Mouse (Mus musculus) limb, embryonic 14.5 days (tissue): Measurements from ENCODE around the gene Rbm34. TPM values are rescaled to one million over a fixed set of nuclear protein-coding genes. Genes with fewer than 3 reads are reported as not detected.

ENCODE experiments used
- ATAC-seq: fragments of 200-750 bp; cut with Nextera tagmentation; 2 replicates; pipeline ENCODE4 v1.8.0; 2017; ENCODE audit warnings: low read depth, moderate number of reproducible peaks, moderate TSS enrichment; ENCODE audit not compliant: low FRiP score
- DNase-seq: peaks from one replicate; pipeline ENCODE4 v3.0.0-alpha.2; 2015; ENCODE audit warnings: low spot score
- H3K27ac ChIP-seq: fragments of 300-500 bp; sonication (generic); replicated peaks from 2 replicates; pipeline ENCODE4 v1.5.1; 2014; ENCODE audit warnings: low read depth, mild to moderate bottlenecking, low read length, moderate library complexity, mixed read lengths
- H3K27me3 ChIP-seq: fragments of 300-500 bp; sonication (generic); 2 replicates; pipeline ENCODE4 v1.6.1; 2014; ENCODE audit warnings: low read length, mixed read lengths; ENCODE audit not compliant: control insufficient read depth, insufficient read depth
- H3K36me3 ChIP-seq: fragments of 300-500 bp; sonication (generic); 2 replicates; pipeline ENCODE4 v1.6.1; 2014; ENCODE audit warnings: mild to moderate bottlenecking, low read length, moderate library complexity, mixed read lengths; ENCODE audit not compliant: control insufficient read depth, insufficient read depth
- H3K4me1 ChIP-seq: fragments of 300-500 bp; sonication (generic); 2 replicates; pipeline ENCODE4 v1.6.1; 2014; ENCODE audit warnings: antibody characterized with exemption, low read length, mixed read lengths; ENCODE audit not compliant: control insufficient read depth, insufficient read depth
- H3K4me2 ChIP-seq: fragments of 300-500 bp; sonication (generic); replicated peaks from 2 replicates; pipeline ENCODE4 v1.6.1; 2014; ENCODE audit warnings: low read depth, mild to moderate bottlenecking, low read length, moderate library complexity; ENCODE audit not compliant: severe bottlenecking
- H3K4me3 ChIP-seq: fragments of 300-500 bp; sonication (generic); replicated peaks from 2 replicates; pipeline ENCODE4 v1.5.1; 2014; ENCODE audit warnings: low read length
- H3K9ac ChIP-seq: fragments of 300-500 bp; sonication (generic); 2 replicates; pipeline ENCODE4 v1.6.1; 2014; ENCODE audit warnings: mild to moderate bottlenecking, low read depth, low read length, moderate library complexity; ENCODE audit not compliant: severe bottlenecking
- H3K9me3 ChIP-seq: fragments of 300-500 bp; sonication (generic); 2 replicates; pipeline ENCODE4 v1.6.1; 2016; ENCODE audit warnings: low read length; ENCODE audit not compliant: control insufficient read depth
- POLR2A ChIP-seq: fragments of 200-500 bp; IDR thresholded peaks from 2 replicates; pipeline ENCODE4 v1.8.0; 2012; ENCODE audit warnings: inconsistent platforms, mild to moderate bottlenecking, moderate library complexity, borderline replicate concordance; ENCODE audit not compliant: insufficient read depth, insufficient read length; ENCODE audit errors: extremely low read depth
- WGBS: fragments of 180-500 bp; shearing (Covaris S2); extraction: QIAGEN DNeasy Blood & Tissue Kit; methylation state at CpG from one replicate; pipeline ENCODE4 v1.1.7; 2014; 5-methylcytosine and 5-hydroxymethylcytosine counted together
- polyA plus RNA-seq, 2 experiments: library from polyadenylated mRNA; depleted of rRNA in 1 of 2; stranded (reverse) in 1 of 2; unstranded in 1 of 2; fragments of >200 nt; fragmentation: Nextera tagmentation in 1 of 2; extraction: Ambion mirVana in 1 of 2; gene quantifications; 2 replicates each; pipeline versions ENCODE4 v1.2.1 to v1.2.3; 2012 to 2014

Rbm34 gene
- polyA plus RNA-seq, 2 experiments = 12.8 to 25.9 TPM

- ATAC-seq = no peak
- no peaks in the 10 kb centered on the region for H3K27me3 ChIP-seq
Measured at GRCm38 (mm10) chr8:126907968-126908367, 62.9 kb downstream of the Rbm34 start.

GRCm38 (mm10) chr8:126907374-126907773 lies 63.5 kb downstream of the Rbm34 start:
- DNase-seq (no peak), ATAC-seq (no peak)
- H3K4me1 ChIP-seq = 0 out of 2 replicates have a peak, but pooled peaks cover 7% of the 10 kb centered on the region
- H3K4me2 ChIP-seq = no peak overlapping the region
- H3K27ac ChIP-seq = no peak overlapping the region
- TF ChIP-seq POLR2A = no peak
- H3K36me3 ChIP-seq = no peaks in the 10 kb centered on the region
- 79% methylated on average over 3 of the region's 3 CpGs for WGBS
- no peaks in the 10 kb centered on the region for H3K27me3 ChIP-seq
- no peak overlapping the region for H3K9ac ChIP-seq
- no peak overlapping the region for H3K4me3 ChIP-seq
- no peaks in the 10 kb centered on the region for H3K9me3 ChIP-seq

More at GRCm38 (mm10) chr8:126907968-126908367, 62.9 kb downstream of the Rbm34 start:
- H3K9me3 ChIP-seq = no peaks in the 10 kb centered on the region
- no peak for DNase-seq
- H3K36me3 ChIP-seq = no peaks in the 10 kb centered on the region
- no peak for TF ChIP-seq POLR2A
- H3K4me2 ChIP-seq = no peak overlapping the region
- H3K4me1 ChIP-seq = peaks cover 11% of the 10 kb centered on the region; the same call in 1 of the 2 replicates
- no peak overlapping the region for H3K27ac ChIP-seq
- 72% methylated on average over 9 of the region's 9 CpGs for WGBS
- H3K4me3 ChIP-seq = no peak overlapping the region
- H3K9ac ChIP-seq = no peak overlapping the region

- no peak overlapping the region for H3K27ac ChIP-seq
- H3K4me1 ChIP-seq = 0 out of 2 replicates have a peak, but pooled peaks cover 7% of the 10 kb centered on the region
- H3K9ac ChIP-seq = no peak overlapping the region
- no peaks in the 10 kb centered on the region for H3K9me3 ChIP-seq
- H3K4me3 ChIP-seq = no peak overlapping the region
- DNase-seq (no peak), ATAC-seq (no peak)
- H3K4me2 ChIP-seq = no peak overlapping the region
- H3K27me3 ChIP-seq = no peaks in the 10 kb centered on the region
- 90% methylated on average over 3 of the region's 3 CpGs for WGBS
- no peak for TF ChIP-seq POLR2A
- H3K36me3 ChIP-seq = no peaks in the 10 kb centered on the region
Measured at GRCm38 (mm10) chr8:126905387-126905786, 65.5 kb downstream of the Rbm34 start.

GRCm38 (mm10) chr8:126903927-126904326 lies 66.9 kb downstream of the Rbm34 start:
- Histone ChIP-seq H3K4me3 (no peak overlapping the region), H3K9ac (no peak overlapping the region), H3K27ac (no peak overlapping the region), H3K9me3 (no peaks in the 10 kb centered on the region), H3K36me3 (no peaks in the 10 kb centered on the region), H3K4me2 (no peak overlapping the region), H3K27me3 (no peaks in the 10 kb centered on the region), H3K4me1 (no peaks in the 10 kb centered on the region)
- WGBS = 87% methylated on average over 9 of the region's 9 CpGs
- TF ChIP-seq POLR2A = no peak
- ATAC-seq (no peak), DNase-seq (no peak)

GRCm38 (mm10) chr8:126903224-126903895 lies 67.5 kb downstream of the Rbm34 start:
- no peak overlapping the region for H3K27ac ChIP-seq
- H3K9ac ChIP-seq = no peak overlapping the region
- 59% methylated on average over 9 of the region's 9 CpGs for WGBS
- no peak for DNase-seq
- no peak for TF ChIP-seq POLR2A
- no peaks in the 10 kb centered on the region for H3K4me1 ChIP-seq
- H3K4me3 ChIP-seq = no peak overlapping the region
- no peaks in the 10 kb centered on the region for H3K27me3 ChIP-seq
- H3K9me3 ChIP-seq = no peaks in the 10 kb centered on the region
- no peak overlapping the region for H3K4me2 ChIP-seq
- H3K36me3 ChIP-seq = no peaks in the 10 kb centered on the region
- no peak for ATAC-seq
